Mouse (Mus musculus) liver, embryonic 12.5 days (tissue): Measurements from ENCODE around the gene Klf17. TPM values are rescaled to one million over a fixed set of nuclear protein-coding genes. Genes with fewer than 3 reads are reported as not detected.
"Not testable (repeated sequence)": the region's sequence is repeated elsewhere in the genome, so short reads cannot be mapped to it uniquely, and the experiment has no call there.

Source experiments
- ATAC-seq: fragments of 200-750 bp; cut with Nextera tagmentation; 2 replicates; pipeline ENCODE4 v1.8.0; 2017; ENCODE audit warnings: moderate number of reproducible peaks, mild to moderate bottlenecking, moderate library complexity
- H3K27ac ChIP-seq: fragments of 300-500 bp; sonication (generic); 2 replicates; pipeline ENCODE4 v1.5.1; 2016; ENCODE audit warnings: mild to moderate bottlenecking
- H3K27me3 ChIP-seq: fragments of 300-500 bp; sonication (generic); replicated peaks from 2 replicates; pipeline ENCODE4 v1.6.1; 2016; ENCODE audit warnings: mild to moderate bottlenecking, moderate library complexity
- H3K36me3 ChIP-seq: fragments of 300-500 bp; sonication (generic); 2 replicates; pipeline ENCODE4 v1.6.1; 2016; ENCODE audit warnings: mild to moderate bottlenecking, moderate library complexity
- H3K4me1 ChIP-seq: fragments of 300-500 bp; sonication (generic); 2 replicates; pipeline ENCODE4 v1.6.1; 2016
- H3K4me2 ChIP-seq: fragments of 300-500 bp; sonication (generic); 2 replicates; pipeline ENCODE4 v1.6.1; 2016; ENCODE audit warnings: mild to moderate bottlenecking, moderate library complexity
- H3K4me3 ChIP-seq: fragments of 300-500 bp; sonication (generic); 2 replicates; pipeline ENCODE4 v1.5.1; 2016; ENCODE audit warnings: mild to moderate bottlenecking, moderate library complexity
- H3K9ac ChIP-seq: fragments of 300-500 bp; sonication (generic); 2 replicates; pipeline ENCODE4 v1.6.1; 2016; ENCODE audit warnings: mild to moderate bottlenecking, moderate library complexity
- H3K9me3 ChIP-seq: fragments of 300-500 bp; sonication (generic); replicated peaks from 2 replicates; pipeline ENCODE4 v1.6.1; 2016; ENCODE audit warnings: mild to moderate bottlenecking, moderate library complexity
- WGBS: fragments of 180-500 bp; shearing (Covaris S2); methylation state at CpG from one replicate; pipeline ENCODE4 v1.1.7; 2016; ENCODE audit not compliant: insufficient replicate concordance; 5-methylcytosine and 5-hydroxymethylcytosine counted together
- polyA plus RNA-seq: library from polyadenylated mRNA; unstranded; fragments of >200 nt; fragmentation: Nextera tagmentation; extraction: Ambion mirVana; gene quantifications from 2 replicates; pipeline ENCODE4 v1.2.1, GENCODE M21; 2016

Klf17 gene
- not detected in 2 replicates for polyA plus RNA-seq

DNA sequence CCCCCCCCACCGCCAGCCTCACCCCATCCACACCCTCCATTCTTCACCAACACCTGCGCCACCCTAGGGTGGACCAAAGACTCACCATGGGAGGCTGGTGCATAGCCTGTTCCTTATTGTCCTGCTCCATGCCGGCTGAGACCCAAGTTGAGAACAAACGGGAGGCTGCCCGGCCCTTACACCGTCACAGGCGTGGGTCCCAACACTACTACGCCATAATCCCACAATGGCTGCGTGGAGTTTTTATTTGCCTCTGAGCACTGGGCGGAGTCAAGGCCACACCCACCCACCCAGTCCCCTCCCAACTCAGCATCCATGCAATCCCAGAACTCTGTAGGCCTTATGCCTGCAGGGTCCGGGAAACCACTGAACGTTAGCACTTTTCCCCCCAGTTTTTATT, at the start of gene Klf17:
TSS of gene Klf17 (minus strand) at position 233 of the 400 bp plus-strand sequence.
- Histone ChIP-seq H3K4me1 (no peaks in the 10 kb centered on the region), H3K4me2 (no peak within 1 kb of the TSS), H3K4me3 (no peak within 1 kb of the TSS), H3K36me3 (no peaks in the 10 kb centered on the region), H3K9ac (no peak within 1 kb of the TSS), H3K27me3 (no peaks in the 10 kb centered on the region; the same call in 1 of the 2 replicates), H3K27ac (no peak within 1 kb of the TSS), H3K9me3 (no peaks in the 10 kb centered on the region)
- WGBS, result 67% methylated on average over 12 of the region's 12 CpGs
- ATAC-seq, result no peak

DNA sequence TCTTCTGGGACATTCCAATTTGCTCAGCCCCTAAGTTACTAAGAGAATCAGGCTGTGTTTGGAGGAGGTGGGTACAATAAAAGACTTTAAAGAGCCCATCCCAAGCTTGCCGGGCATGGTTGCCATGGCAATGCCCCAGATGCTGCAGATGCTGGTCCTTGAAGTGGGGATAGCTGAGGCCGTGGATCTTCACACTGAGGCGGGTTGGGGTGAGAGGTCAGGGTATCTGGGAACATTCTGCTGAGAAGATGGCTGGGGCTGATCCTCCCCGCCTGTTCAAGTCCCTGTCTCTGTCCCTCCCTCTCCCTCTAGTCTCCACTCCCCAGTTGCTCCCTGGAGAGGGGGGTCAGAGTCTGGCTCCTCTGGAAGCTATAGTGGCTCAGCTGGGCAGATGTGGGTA, 48.9 kb upstream of the Klf17 start:
- H3K36me3 ChIP-seq, result no peaks in the 10 kb centered on the region
- H3K9ac ChIP-seq, result no peak overlapping the region
- peaks cover 22% of the 10 kb centered on the region; the same call in 1 of the 2 replicates for H3K27me3 ChIP-seq
- peaks cover 13% of the 10 kb centered on the region for H3K4me1 ChIP-seq
- no peak overlapping the region for H3K27ac ChIP-seq
- peaks cover 4% of the 10 kb centered on the region; the same call in 1 of the 2 replicates for H3K9me3 ChIP-seq
- H3K4me3 ChIP-seq, result no peak overlapping the region
- no peak overlapping the region for H3K4me2 ChIP-seq
- ATAC-seq, result no peak
- WGBS, result 78% methylated on average over 4 of the region's 4 CpGs

DNA sequence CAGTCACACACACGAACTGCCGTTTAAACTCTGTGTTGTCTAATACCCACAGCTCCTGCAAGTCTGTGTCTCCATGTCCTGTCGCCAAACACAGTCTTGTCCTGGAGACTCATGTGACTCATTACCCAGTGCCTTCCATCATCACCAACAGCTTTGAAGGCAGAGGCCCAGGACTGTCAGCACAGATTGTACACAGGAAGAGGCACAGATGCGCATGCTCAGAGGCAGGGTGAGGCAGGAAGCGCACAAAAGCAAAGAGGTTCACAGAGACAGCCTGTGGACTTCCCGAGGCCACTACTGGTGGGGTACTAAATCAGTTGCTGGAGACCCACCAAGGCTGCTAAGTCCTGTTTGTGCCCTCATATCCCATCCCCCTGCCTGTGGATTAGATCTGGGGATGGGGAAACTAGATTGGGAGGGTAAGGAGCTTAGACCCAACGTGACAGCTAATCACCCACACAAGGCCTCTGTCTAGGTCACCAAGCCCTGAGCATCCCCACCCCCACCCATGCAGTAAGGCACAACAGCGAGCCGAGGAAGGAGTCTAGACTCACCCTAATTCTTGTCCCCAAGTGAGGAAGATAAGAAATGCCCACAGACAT, 48.2 kb upstream of the Klf17 start:
- H3K27ac ChIP-seq, result no peak overlapping the region
- H3K9ac ChIP-seq, result no peak overlapping the region
- H3K4me1 ChIP-seq, result peaks cover 13% of the 10 kb centered on the region
- no peak for ATAC-seq
- no peak overlapping the region for H3K4me2 ChIP-seq
- no peak overlapping the region for H3K4me3 ChIP-seq
- H3K36me3 ChIP-seq, result no peaks in the 10 kb centered on the region
- peaks cover 4% of the 10 kb centered on the region; the same call in 1 of the 2 replicates for H3K9me3 ChIP-seq
- 43% methylated on average over 9 of the region's 9 CpGs for WGBS
- H3K27me3 ChIP-seq, result peaks cover 26% of the 10 kb centered on the region; the same call in 1 of the 2 replicates

DNA sequence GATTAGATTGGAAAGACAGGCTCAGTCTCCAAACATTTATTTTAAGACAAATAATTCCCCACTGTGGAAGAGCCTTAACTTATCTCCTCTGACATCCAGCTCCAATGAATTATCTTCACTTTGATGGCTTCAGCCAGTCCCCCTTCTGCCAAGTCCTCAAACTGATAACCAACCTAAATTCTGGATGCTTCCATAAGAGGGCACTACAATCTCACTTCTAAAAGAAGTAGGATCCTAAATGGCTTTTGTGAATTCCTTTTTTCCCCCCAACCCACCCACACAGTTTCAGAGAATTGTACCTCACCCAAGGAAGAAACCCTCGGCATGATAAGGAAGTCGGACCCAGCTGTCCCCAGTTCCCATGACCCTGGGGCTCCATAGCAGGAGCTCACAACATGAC, 45.5 kb upstream of the Klf17 start:
- Histone ChIP-seq H3K27me3 (peaks cover 34% of the 10 kb centered on the region), H3K27ac (no peak overlapping the region), H3K4me3 (no peak overlapping the region), H3K4me1 (peaks cover 30% of the 10 kb centered on the region), H3K9me3 (no peaks in the 10 kb centered on the region; the same call in 1 of the 2 replicates), H3K36me3 (no peaks in the 10 kb centered on the region), H3K4me2 (no peak overlapping the region), H3K9ac (no peak overlapping the region)
- ATAC-seq, result no peak
- WGBS, result 22% methylated on average over 2 of the region's 2 CpGs

DNA sequence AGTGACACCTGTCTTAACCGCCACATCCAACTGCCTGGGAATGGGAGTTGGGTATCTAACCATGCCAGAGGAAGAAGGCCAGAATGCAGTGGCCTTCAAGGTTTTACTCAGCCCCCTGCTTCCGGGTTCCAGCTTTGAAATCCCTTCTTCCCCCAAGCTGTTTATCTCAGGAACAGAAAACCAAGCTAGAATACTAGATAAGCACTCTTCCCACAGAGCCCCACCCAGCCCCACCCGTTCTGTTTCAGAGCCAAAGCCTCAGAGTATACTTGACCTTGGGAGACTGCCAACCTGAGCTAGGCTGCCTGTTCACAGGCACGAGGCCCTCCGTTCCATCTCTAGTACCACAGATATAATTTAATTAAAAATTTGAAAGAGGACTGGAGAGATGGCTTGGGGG, 41.5 kb upstream of the Klf17 start:
- WGBS, result 21% methylated on average over 5 of the region's 5 CpGs
- H3K27me3 ChIP-seq, result peaks cover 17% of the 10 kb centered on the region
- H3K4me3 ChIP-seq, result no peak overlapping the region
- H3K9me3 ChIP-seq, result no peaks in the 10 kb centered on the region
- H3K4me2 ChIP-seq, result peak overlapping the region; percentile 38
- no peak overlapping the region for H3K27ac ChIP-seq
- peaks cover 27% of the 10 kb centered on the region for H3K4me1 ChIP-seq
- ATAC-seq, result peak; percentile 85
- no peak overlapping the region for H3K9ac ChIP-seq
- no peaks in the 10 kb centered on the region for H3K36me3 ChIP-seq

DNA sequence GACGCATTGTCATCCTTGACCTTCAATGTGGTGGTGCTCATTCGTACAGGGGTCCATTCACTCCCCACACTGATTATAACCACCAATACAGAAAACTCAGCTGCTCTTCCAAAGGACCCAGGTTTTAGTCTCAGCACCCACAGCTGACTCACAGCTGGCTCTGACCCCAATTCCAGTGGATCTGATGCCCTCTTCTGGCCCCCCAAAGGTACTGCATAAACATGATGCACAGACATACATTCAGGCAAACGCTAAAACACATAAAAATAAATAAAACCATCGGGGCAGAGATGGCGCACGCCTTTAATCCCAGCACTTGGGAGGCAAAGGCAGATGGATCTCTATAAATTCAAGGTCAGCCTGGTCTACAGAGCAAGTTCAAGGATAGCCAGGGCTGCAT, 34.5 kb upstream of the Klf17 start:
- 72% methylated on average over 6 of the region's 6 CpGs for WGBS
- H3K4me3 ChIP-seq, result no peak overlapping the region
- H3K4me2 ChIP-seq, result no peak overlapping the region
- no peaks in the 10 kb centered on the region for H3K9me3 ChIP-seq
- H3K9ac ChIP-seq, result no peak overlapping the region
- no peaks in the 10 kb centered on the region for H3K4me1 ChIP-seq
- no peak for ATAC-seq
- H3K36me3 ChIP-seq, result no peaks in the 10 kb centered on the region
- H3K27ac ChIP-seq, result no peak overlapping the region
- no peaks in the 10 kb centered on the region for H3K27me3 ChIP-seq

DNA sequence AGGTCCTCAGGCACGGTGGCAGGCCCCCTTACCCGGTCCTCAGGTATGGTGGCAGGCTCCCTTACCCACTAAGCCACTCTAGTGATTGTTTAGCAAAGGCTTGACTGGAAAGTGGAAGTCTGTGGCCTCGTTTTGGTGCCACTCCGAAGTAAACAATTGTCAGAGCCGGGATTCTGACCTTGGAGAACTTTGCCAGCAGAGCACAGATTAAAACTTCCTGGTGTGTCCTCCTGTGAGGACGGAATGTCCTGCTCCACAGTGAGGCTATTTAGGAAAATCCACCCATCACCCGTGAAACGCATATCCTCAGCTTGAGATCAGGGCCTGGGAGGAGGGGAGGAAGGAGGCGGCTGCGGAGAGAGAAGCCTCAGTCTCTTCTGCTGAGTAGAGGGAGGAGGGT, 22.9 kb upstream of the Klf17 start:
- H3K4me2 ChIP-seq, result no peak overlapping the region
- H3K4me1 ChIP-seq, result peaks cover 22% of the 10 kb centered on the region
- H3K27ac ChIP-seq, result no peak overlapping the region
- no peak overlapping the region for H3K4me3 ChIP-seq
- H3K36me3 ChIP-seq, result 0 out of 2 replicates have a peak, but pooled peaks cover 2% of the 10 kb centered on the region
- H3K27me3 ChIP-seq, result no peaks in the 10 kb centered on the region
- 59% methylated on average over 10 of the region's 10 CpGs for WGBS
- ATAC-seq, result no peak
- H3K9ac ChIP-seq, result no peak overlapping the region
- no peaks in the 10 kb centered on the region for H3K9me3 ChIP-seq

DNA sequence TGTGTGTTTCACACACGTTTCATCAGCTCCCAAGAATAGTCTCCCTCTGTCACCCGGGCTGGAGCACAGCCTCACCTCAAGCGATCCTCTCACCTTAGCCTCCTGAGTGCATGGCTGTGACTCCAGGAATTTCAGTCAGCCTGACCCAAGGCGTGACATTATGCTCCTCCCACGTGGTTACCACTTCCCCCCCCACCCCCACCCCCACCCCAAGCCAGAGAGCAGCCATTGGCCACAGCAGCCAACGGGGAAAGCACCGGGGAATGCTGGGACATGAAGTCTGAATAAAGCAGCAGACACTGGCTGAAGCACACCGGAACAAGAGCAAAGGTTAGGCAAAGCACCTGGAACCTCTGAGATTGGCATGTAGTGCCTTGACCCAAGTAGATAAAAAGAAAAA, 21.5 kb upstream of the Klf17 start:
- Histone ChIP-seq H3K4me1 (peaks cover 19% of the 10 kb centered on the region), H3K4me3 (peak overlapping the region; percentile 37), H3K27ac (no peak overlapping the region), H3K36me3 (0 out of 2 replicates have a peak, but pooled peaks cover 2% of the 10 kb centered on the region), H3K9me3 (no peaks in the 10 kb centered on the region), H3K27me3 (no peaks in the 10 kb centered on the region), H3K4me2 (peak overlapping the region; percentile 61), H3K9ac (peak overlapping the region; percentile 32; the same call in 1 of the 2 replicates)
- ATAC-seq, result peak; percentile 86
- 21% methylated on average over 8 of the region's 8 CpGs for WGBS

DNA sequence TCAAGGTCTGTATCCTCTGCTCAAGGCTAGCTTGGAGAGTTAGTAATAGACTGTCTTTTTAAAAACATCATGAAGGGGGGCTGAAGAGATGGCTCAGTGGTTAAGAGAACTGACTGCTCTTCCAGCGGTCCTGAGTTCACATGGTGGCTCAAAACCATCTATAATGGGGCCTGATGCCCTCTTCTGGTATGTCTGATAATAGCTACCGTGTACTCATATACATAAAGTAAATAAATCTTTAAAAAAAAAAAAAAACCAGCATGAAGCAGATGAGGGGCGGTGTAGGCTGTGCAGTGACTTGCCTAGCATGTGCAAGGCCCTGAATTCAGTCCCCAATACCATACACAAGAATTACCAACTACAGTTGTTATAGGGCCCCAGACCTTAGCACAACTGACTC, 17.5 kb upstream of the Klf17 start:
- no peaks in the 10 kb centered on the region for H3K9me3 ChIP-seq
- no peak for ATAC-seq
- no peak overlapping the region for H3K9ac ChIP-seq
- 0 out of 2 replicates have a peak, but pooled peaks cover 2% of the 10 kb centered on the region for H3K36me3 ChIP-seq
- H3K4me2 ChIP-seq, result no peak overlapping the region
- H3K27ac ChIP-seq, result no peak overlapping the region
- WGBS, result 72% methylated on average over 3 of the region's 3 CpGs
- no peak overlapping the region for H3K4me3 ChIP-seq
- no peaks in the 10 kb centered on the region for H3K27me3 ChIP-seq
- H3K4me1 ChIP-seq, result peaks cover 16% of the 10 kb centered on the region

DNA sequence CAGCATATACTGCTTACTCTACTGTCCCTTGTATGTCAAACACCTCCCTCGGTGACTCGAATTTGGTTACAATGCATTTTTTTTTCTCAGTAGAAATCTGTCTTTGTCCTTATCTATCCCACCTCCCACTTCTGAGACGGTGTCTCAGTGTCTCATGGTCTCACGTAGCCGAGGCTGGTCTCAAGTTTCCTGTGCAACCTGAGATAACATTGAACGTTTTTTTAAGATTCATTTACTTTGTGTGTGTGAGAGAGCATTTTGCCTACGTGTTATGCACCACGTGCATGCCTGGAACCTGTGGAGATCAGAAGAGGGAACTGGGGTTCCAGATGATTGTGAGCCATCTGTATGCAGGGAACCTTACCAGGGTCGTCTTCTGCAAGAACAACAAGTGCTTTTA, 7.5 kb upstream of the Klf17 start:
- no peak for ATAC-seq
- 20% methylated on average over 9 of the region's 9 CpGs for WGBS
- Histone ChIP-seq H3K9ac (no peak overlapping the region), H3K27me3 (no peaks in the 10 kb centered on the region), H3K36me3 (no peaks in the 10 kb centered on the region), H3K4me1 (no peaks in the 10 kb centered on the region; the same call in 1 of the 2 replicates), H3K9me3 (no peaks in the 10 kb centered on the region), H3K4me2 (no peak overlapping the region), H3K4me3 (no peak overlapping the region), H3K27ac (no peak overlapping the region)

DNA sequence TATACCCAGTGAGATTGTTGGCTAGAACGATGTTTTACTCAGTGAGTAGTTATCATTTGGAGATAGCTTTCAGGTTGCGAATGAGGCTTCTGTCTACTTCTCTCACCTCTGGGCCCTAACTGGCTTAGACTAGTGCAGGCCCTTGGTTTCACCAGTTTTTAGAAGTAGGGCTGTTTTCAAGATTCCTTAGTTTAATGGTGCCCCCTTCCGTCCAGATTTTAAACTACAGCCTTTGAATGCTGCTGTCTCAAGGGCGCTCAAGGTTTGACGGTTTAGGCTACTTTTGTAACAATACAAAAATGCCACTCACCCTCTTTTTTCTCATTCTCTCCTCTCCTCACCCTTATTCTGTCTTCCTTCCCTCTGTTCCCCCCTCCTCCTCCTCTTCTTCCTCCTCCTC, 5.5 kb upstream of the Klf17 start:
- H3K4me3 ChIP-seq, result no peak overlapping the region
- H3K36me3 ChIP-seq, result no peaks in the 10 kb centered on the region
- WGBS, result 17% methylated on average over 5 of the region's 5 CpGs
- H3K4me1 ChIP-seq, result no peaks in the 10 kb centered on the region; the same call in 1 of the 2 replicates
- H3K27me3 ChIP-seq, result no peaks in the 10 kb centered on the region
- H3K27ac ChIP-seq, result no peak overlapping the region
- ATAC-seq, result no peak
- H3K9me3 ChIP-seq, result no peaks in the 10 kb centered on the region
- H3K4me2 ChIP-seq, result no peak overlapping the region
- no peak overlapping the region for H3K9ac ChIP-seq

DNA sequence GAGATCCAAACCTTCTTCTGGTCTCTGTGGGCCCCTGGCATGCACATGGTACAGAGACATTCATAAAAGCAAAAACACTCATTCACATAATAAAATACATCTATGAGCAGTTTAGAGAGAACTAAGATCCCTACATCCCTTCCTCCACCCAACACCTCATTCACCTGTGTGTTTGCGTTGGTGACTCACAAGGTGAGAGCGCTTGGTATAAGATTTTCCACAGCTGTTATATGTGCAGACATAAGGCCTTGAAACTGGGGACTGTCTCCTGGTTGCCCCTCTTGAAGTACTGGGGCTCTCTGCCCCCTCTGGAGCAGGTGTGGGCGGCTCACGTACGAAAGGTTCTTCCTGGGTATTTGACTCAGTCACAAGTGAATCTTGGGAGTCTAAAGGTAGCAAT, 5.3 kb downstream of the Klf17 start:
- H3K4me1 ChIP-seq, result no peaks in the 10 kb centered on the region
- WGBS, result 79% methylated on average over 5 of the region's 5 CpGs
- no peaks in the 10 kb centered on the region for H3K9me3 ChIP-seq
- H3K4me2 ChIP-seq, result no peak overlapping the region
- no peak overlapping the region for H3K27ac ChIP-seq
- no peak for ATAC-seq
- no peaks in the 10 kb centered on the region; the same call in 1 of the 2 replicates for H3K27me3 ChIP-seq
- H3K4me3 ChIP-seq, result no peak overlapping the region
- no peaks in the 10 kb centered on the region for H3K36me3 ChIP-seq
- H3K9ac ChIP-seq, result no peak overlapping the region

DNA sequence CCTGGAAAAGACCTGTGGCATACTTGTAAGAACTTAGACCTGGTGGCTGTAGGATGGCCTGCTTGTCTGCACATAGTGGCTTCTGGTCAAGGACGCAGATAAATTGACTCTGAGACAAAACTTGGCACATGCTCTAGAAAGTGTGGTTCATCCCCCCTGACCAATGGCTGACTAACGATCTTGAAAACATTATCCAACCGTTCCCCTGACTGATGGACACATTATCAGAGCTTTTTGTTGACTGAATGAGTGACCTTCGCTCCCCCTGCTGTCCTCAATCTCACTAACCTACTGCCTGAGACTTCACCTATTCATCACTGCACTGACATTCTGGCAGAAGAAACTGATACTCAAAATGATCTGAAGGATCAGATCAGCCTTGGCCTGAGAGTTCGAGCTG, 13.0 kb downstream of the Klf17 start:
- H3K9ac ChIP-seq, H3K27ac ChIP-seq, H3K4me3 ChIP-seq, H3K36me3 ChIP-seq, H3K4me1 ChIP-seq, H3K27me3 ChIP-seq, H3K9me3 ChIP-seq, H3K4me2 ChIP-seq, ATAC-seq: not testable (repeated sequence)
- 52% methylated on average over 5 of the region's 5 CpGs for WGBS
